In the genomic region with DNA sequence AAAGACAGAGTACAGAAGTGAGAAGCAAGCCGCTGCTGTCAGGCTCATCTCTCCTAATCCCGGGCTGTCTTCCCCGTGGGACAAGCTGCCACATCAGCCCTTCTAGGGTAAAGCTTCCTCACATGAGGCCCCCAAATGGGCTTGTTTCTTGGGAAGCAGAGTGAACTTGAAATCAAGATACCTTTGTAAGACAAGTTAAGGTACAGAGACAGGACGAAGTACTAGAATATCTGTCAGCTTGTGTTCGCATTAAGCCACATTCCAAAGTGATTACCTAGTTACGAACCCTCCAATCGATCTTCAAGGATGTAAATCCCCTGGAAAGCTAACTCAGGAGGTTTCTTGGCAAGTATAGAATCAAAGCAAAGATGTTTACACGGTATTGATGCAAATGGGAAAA, we compare ENCODE assay signal across 10 mouse cellular contexts.
"Had no signal": no experiment of that assay in that cellular context is flagged by ENCODE, and none has a peak within 500 bp of the region (broad histone marks: within the 10 kb centered on the region; RNA-seq: fewer than 3 reads in every experiment).

No protein-coding gene starts in this region.

- H3K4me2 ChIP-seq: limb, embryonic 13.5 days; neural tube, embryonic 13.5 days had no signal

- H3K9ac ChIP-seq: limb, embryonic 13.5 days; liver, embryonic 14.5 days; neural tube, embryonic 13.5 days had no signal

- H3K36me3 ChIP-seq: limb, embryonic 13.5 days; neural tube, embryonic 13.5 days had no signal

- DNase-seq: kidney, adult 18-20 months; kidney, postnatal 10 days; kidney, postnatal 4 days; left cerebral cortex, postnatal 4 days; lung, adult 18-20 months; thymus, postnatal 4 days had no signal

- H3K4me3 ChIP-seq: limb, embryonic 13.5 days; neural tube, embryonic 13.5 days had no signal

- H3K9me3 ChIP-seq: limb, embryonic 13.5 days; neural tube, embryonic 13.5 days had no signal

- H3K4me1 ChIP-seq: neural tube, embryonic 13.5 days had no signal

- H3K27me3 ChIP-seq: limb, embryonic 13.5 days; neural tube, embryonic 13.5 days had no signal

- H3K27ac ChIP-seq: limb, embryonic 13.5 days; liver, embryonic 14.5 days; neural tube, embryonic 13.5 days; stomach, postnatal 0 days had no signal
